Mouse (Mus musculus) MEL (cell line): ENCODE results near the gene Sugp1. TPM values are rescaled to one million over a fixed set of nuclear protein-coding genes. Genes with fewer than 3 reads are reported as not detected.

Experiments used
- DNase-seq: peaks from one replicate; pipeline ENCODE4 v3.0.0; 2011; ENCODE audit warnings: low read depth, low spot score
- H3K27ac ChIP-seq: 2 replicates; pipeline ENCODE4 v1.5.1; 2012; ENCODE audit warnings: low read depth, mild to moderate bottlenecking, control low read depth, low read length, moderate library complexity; ENCODE audit not compliant: control insufficient read depth
- H3K27me3 ChIP-seq, 2 experiments: fragments of 150-350 bp in 1 of 2; sonication (generic) in 1 of 2; 2 replicates each; pipeline ENCODE4 v1.6.1; 2012; ENCODE audit warnings: low read length in 2 of 2, mild to moderate bottlenecking in 2 of 2, improper control_type of control experiment in 1 of 2, moderate library complexity in 1 of 2; ENCODE audit not compliant: insufficient read depth in 2 of 2, control insufficient read depth in 1 of 2
- H3K36me3 ChIP-seq, 2 experiments: 2 replicates each; pipeline ENCODE4 v1.6.1; 2012 to 2014; ENCODE audit warnings: low read length in 2 of 2, improper control_type of control experiment in 1 of 2, inconsistent platforms in 1 of 2, mild to moderate bottlenecking in 1 of 2; ENCODE audit not compliant: insufficient read depth in 2 of 2, control insufficient read depth in 1 of 2
- H3K4me1 ChIP-seq, 2 experiments: fragments of 150-350 bp in 1 of 2; sonication (generic) in 1 of 2; 2 replicates each; pipeline ENCODE4 v1.6.1; 2012; ENCODE audit warnings: low read length in 2 of 2, improper control_type of control experiment in 1 of 2, mild to moderate bottlenecking in 1 of 2; ENCODE audit not compliant: insufficient read depth in 2 of 2, control insufficient read depth in 1 of 2
- H3K4me3 ChIP-seq, 2 experiments: fragments of 150-350 bp in 1 of 2; sonication (generic) in 1 of 2; 2 replicates each; pipeline ENCODE4 v1.5.1; 2012; ENCODE audit warnings: low read depth in 2 of 2, low read length in 2 of 2, mild to moderate bottlenecking in 2 of 2, moderate library complexity in 2 of 2, control low read depth in 1 of 2, improper control_type of control experiment in 1 of 2; ENCODE audit not compliant: control insufficient read depth in 1 of 2, insufficient read depth in 1 of 2
- H3K79me2 ChIP-seq: 2 replicates; pipeline ENCODE4 v1.6.1; 2012; ENCODE audit warnings: mild to moderate bottlenecking, low read length, moderate library complexity; ENCODE audit not compliant: control insufficient read depth, poor library complexity, insufficient read depth
- H3K9ac ChIP-seq: 2 replicates; pipeline ENCODE4 v1.6.1; 2012; ENCODE audit warnings: low read depth, mild to moderate bottlenecking, control low read depth, low read length, moderate library complexity; ENCODE audit not compliant: control insufficient read depth, poor library complexity, severe bottlenecking
- H3K9me3 ChIP-seq: fragments of 150-350 bp; sonication (generic); replicated peaks from 2 replicates; pipeline ENCODE4 v1.6.1; 2012; ENCODE audit warnings: mild to moderate bottlenecking, low read length, improper control_type of control experiment, moderate library complexity; ENCODE audit not compliant: insufficient read depth
- BHLHE40 ChIP-seq: IDR thresholded peaks from 2 replicates; pipeline ENCODE4 v1.6.1; 2012; ENCODE audit warnings: low read depth, mild to moderate bottlenecking, inconsistent platforms, low read length, improper control_type of control experiment, borderline replicate concordance
- CHD2 ChIP-seq: IDR thresholded peaks from 2 replicates; pipeline ENCODE4 v1.6.1; 2011; ENCODE audit warnings: low read length, improper control_type of control experiment
- CTCF ChIP-seq, 3 experiments: IDR thresholded peaks in 2 of 3; conservative IDR thresholded peaks in 1 of 3; 2 replicates each; pipeline ENCODE4 v1.5.1; 2011 to 2012; ENCODE audit warnings: low read length in 3 of 3, low read depth in 2 of 3, mild to moderate bottlenecking in 2 of 3, improper control_type of control experiment in 1 of 3, inconsistent platforms in 1 of 3, mixed read lengths in 1 of 3, moderate library complexity in 1 of 3; ENCODE audit not compliant: control insufficient read depth in 1 of 3, insufficient read depth in 1 of 3, poor library complexity in 1 of 3, severe bottlenecking in 1 of 3
- E2F4 ChIP-seq: IDR thresholded peaks from 2 replicates; pipeline ENCODE4 v1.6.1; 2011; ENCODE audit warnings: low read depth, low read length, improper control_type of control experiment, borderline replicate concordance
- ELF1 ChIP-seq: IDR thresholded peaks from 2 replicates; pipeline ENCODE4 v1.6.1; 2014; ENCODE audit warnings: low read depth, mild to moderate bottlenecking, inconsistent platforms, low read length, improper control_type of control experiment, moderate library complexity
- ETS1 ChIP-seq: IDR thresholded peaks from 2 replicates; pipeline ENCODE4 v1.6.1; 2012; ENCODE audit warnings: low read depth, mild to moderate bottlenecking, inconsistent platforms, low read length, improper control_type of control experiment, moderate library complexity
- HCFC1 ChIP-seq: IDR thresholded peaks from 2 replicates; pipeline ENCODE4 v1.6.1; 2012; ENCODE audit warnings: low read depth, mild to moderate bottlenecking, inconsistent platforms, low read length, improper control_type of control experiment, moderate library complexity
- JUND ChIP-seq: IDR thresholded peaks from 2 replicates; pipeline ENCODE4 v1.6.1; 2011; ENCODE audit warnings: low read depth, mild to moderate bottlenecking, improper control_type of control experiment, low read length
- KAT2A ChIP-seq: conservative IDR thresholded peaks from 2 replicates; pipeline ENCODE4 v1.6.1; 2012; ENCODE audit warnings: low read depth, low read length, improper control_type of control experiment, inconsistent platforms
- MAZ ChIP-seq: IDR thresholded peaks from 2 replicates; pipeline ENCODE4 v1.6.1; 2012; ENCODE audit warnings: low read depth, mild to moderate bottlenecking, inconsistent platforms, low read length, improper control_type of control experiment
- MXI1 ChIP-seq: IDR thresholded peaks from 2 replicates; pipeline ENCODE4 v1.6.1; 2011; ENCODE audit warnings: mild to moderate bottlenecking, low read depth, low read length, improper control_type of control experiment
- MYB ChIP-seq: IDR thresholded peaks from 2 replicates; pipeline ENCODE4 v1.6.1; 2011; ENCODE audit warnings: mild to moderate bottlenecking, low read depth, low read length, improper control_type of control experiment
- MYC ChIP-seq: IDR thresholded peaks from 2 replicates; pipeline ENCODE4 v1.6.1; 2011; ENCODE audit warnings: low read depth, mild to moderate bottlenecking, low read length, improper control_type of control experiment, moderate library complexity
- POLR2AphosphoS2 ChIP-seq: IDR thresholded peaks from 2 replicates; pipeline ENCODE4 v1.6.1; 2011; ENCODE audit warnings: low read length, improper control_type of control experiment
- RAD21 ChIP-seq: IDR thresholded peaks from 2 replicates; pipeline ENCODE4 v1.6.1; 2011; ENCODE audit warnings: mild to moderate bottlenecking, low read depth, low read length, improper control_type of control experiment
- SIN3A ChIP-seq: IDR thresholded peaks from 2 replicates; pipeline ENCODE4 v1.6.1; 2012; ENCODE audit warnings: low read length, improper control_type of control experiment, inconsistent platforms
- TAL1 ChIP-seq: IDR thresholded peaks from 2 replicates; pipeline ENCODE4 v1.6.1; 2012; ENCODE audit warnings: mild to moderate bottlenecking, inconsistent platforms, low read length, moderate library complexity, mixed read lengths
- TCF12 ChIP-seq: IDR thresholded peaks from 2 replicates; pipeline ENCODE4 v1.6.1; 2014; ENCODE audit warnings: low read depth, mild to moderate bottlenecking, inconsistent platforms, low read length, improper control_type of control experiment, moderate library complexity
- UBTF ChIP-seq: IDR thresholded peaks from 2 replicates; pipeline ENCODE4 v1.6.1; 2012; ENCODE audit warnings: low read depth, mild to moderate bottlenecking, inconsistent platforms, low read length, improper control_type of control experiment, moderate library complexity, borderline replicate concordance; ENCODE audit not compliant: insufficient read depth
- USF1 ChIP-seq: IDR thresholded peaks from 2 replicates; pipeline ENCODE4 v1.6.1; 2014; ENCODE audit warnings: low read depth, mild to moderate bottlenecking, inconsistent platforms, low read length, improper control_type of control experiment, moderate library complexity
- ZMIZ1 ChIP-seq: IDR thresholded peaks from 2 replicates; pipeline ENCODE4 v1.6.1; 2012; ENCODE audit warnings: low read depth, mild to moderate bottlenecking, inconsistent platforms, low read length, improper control_type of control experiment, moderate library complexity
- polyA plus RNA-seq, 2 experiments: library from polyadenylated mRNA; stranded (reverse) in 1 of 2; unstranded in 1 of 2; fragments of >175 nt in 1 of 2; fragments of >200 nt in 1 of 2; gene quantifications; 2 replicates each; pipeline versions ENCODE4 v1.2.1 to v1.2.4; 2012; ENCODE audit warnings: low replicate concordance in 2 of 2, low read depth in 1 of 2; ENCODE audit not compliant: insufficient read length in 2 of 2, insufficient read depth in 1 of 2, missing spikeins in 1 of 2
- total RNA-seq: library from RNA; depleted of rRNA; stranded (reverse); fragments of 300-350 nt; gene quantifications from 2 replicates; pipeline ENCODE4 v1.2.3, GENCODE M21; 2012

Gene Sugp1
- total and polyA plus RNA-seq, 3 experiments, result 29.9 to 45.5 TPM; not detected in 1

DNA sequence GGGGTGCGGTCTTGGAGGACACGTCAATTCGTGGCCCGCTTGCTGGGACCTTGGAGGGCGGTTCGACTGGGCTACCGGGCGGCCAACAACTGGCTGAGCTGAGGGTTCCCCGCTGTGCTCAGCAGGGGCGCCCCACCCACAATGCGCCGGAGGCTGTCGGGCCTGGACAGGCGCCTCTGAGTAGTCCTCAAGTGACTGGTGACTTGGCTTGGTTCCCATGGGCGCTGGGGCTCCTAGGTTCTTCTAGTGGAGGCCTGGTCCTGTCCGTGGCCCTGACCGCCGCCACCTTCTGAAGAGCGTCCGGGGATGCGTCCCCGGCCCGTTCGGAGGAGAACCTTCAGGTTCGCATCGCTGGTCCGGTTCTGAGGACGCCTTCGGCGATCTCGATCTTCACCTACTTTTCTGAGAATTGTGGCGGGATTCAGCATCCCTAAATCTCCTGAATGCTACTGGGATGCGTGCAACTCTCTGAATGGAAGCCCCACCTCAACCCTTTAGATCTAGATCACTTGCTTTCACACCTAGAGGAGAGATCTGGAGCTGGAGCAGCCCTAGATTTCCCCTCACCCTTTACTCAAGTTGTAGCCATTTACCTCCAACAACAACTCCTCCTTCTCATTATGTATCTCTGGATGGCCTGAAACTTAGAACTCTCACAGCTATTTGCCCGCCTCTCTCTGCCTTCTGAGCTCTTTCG, 45.9 kb upstream of the Sugp1 start (continued):
- TF ChIP-seq E2F4 (peak; percentile 64; the same call in 1 of the 2 replicates), SIN3A (peak; percentile 47), TAL1 (no peak), MYB (no peak), USF1 (no peak), KAT2A (no peak), ZMIZ1 (peak; percentile 71; the same call in 1 of the 2 replicates), ELF1 (no peak), HCFC1 (no peak), UBTF (no peak), TCF12 (peak; percentile 41; the same call in 1 of the 2 replicates), MXI1 (0 out of 2 replicates have a peak, but pooled peaks have one; percentile 4), CHD2 (no peak), MAZ (no peak), ETS1 (peak; percentile 20; the same call in 1 of the 2 replicates), MYC (no peak), CTCF (IDR thresholded peaks at IDR 0.05 in 2 of 3, conservative IDR thresholded peaks at IDR 0.05 in 1 of 3; ENCODE audit: control insufficient read depth in 1 of 3, insufficient read depth in 1 of 3, low read depth in 2 of 3, low read length in 3 of 3, poor library complexity in 1 of 3, severe bottlenecking in 1 of 3) (no peak)
- TF ChIP-seq, all 39 proteins: peak for 10

DNA sequence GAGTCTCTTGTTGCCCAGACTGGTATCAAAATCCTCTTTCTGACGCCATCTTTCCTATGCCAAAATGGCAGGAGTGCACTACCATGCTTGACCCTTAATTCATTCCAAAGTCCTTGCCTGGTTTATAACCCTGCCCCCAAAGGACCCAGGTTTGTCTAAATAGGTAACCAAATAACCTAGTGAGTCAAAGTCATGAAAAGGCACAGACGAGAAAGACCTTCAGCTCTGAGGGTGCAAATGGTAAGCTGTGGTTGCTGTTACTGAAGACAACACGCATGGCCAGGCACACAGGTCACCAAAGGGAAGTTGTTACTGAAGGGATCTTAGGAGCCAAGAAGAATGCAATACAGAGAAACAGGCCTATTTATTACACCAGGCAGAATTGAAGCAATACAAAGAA, 43.9 kb upstream of the Sugp1 start:
- no peak for DNase-seq
- Histone ChIP-seq H3K4me3 (no peak overlapping the region), H3K27ac (no peak overlapping the region), H3K79me2 (peaks cover 25% of the 10 kb centered on the region), H3K9me3 (no peaks in the 10 kb centered on the region), H3K36me3 (peaks cover 0 to 27% of the 10 kb centered on the region in 2 experiments; a peak in 2 of 4 replicates), H3K4me1 (peaks cover 11 to 22% of the 10 kb centered on the region in 2 experiments), H3K9ac (no peak overlapping the region), H3K27me3 (no peaks in the 10 kb centered on the region)
- TF ChIP-seq BHLHE40, result no peak
- no peak for TF ChIP-seq SIN3A
- no peak for TF ChIP-seq JUND
- no peak for TF ChIP-seq RAD21
- TF ChIP-seq POLR2AphosphoS2, result no peak
